Mouse (Mus musculus) granulocyte monocyte progenitor cell, adult 5-6 weeks (primary cell): ENCODE results near the gene Map3k21. TPM values are rescaled to one million over a fixed set of nuclear protein-coding genes. Genes with fewer than 3 reads are reported as not detected.

Experiments used
- ATAC-seq: replicated peaks from 2 replicates; pipeline ENCODE4 v1.8.0; 2016; ENCODE audit warnings: mild to moderate bottlenecking, moderate TSS enrichment, inconsistent platforms; ENCODE audit not compliant: poor library complexity, severe bottlenecking
- total RNA-seq, 2 experiments: library from RNA; stranded (forward) in 1 of 2; stranded (reverse) in 1 of 2; fragments of 200-712, 200-1000 nt in 1 of 2; fragments of >200 nt in 1 of 2; fragmentation: Nextera tagmentation in 1 of 2; gene quantifications; 2 replicates each; pipeline ENCODE4 v1.2.3; 2014 to 2017

Gene Map3k21
- total RNA-seq, 2 experiments from 2014 or later: not detected

- no peak for ATAC-seq
Measured at GRCm38 (mm10) chr8:125913206-125913605, 3.0 kb downstream of the Map3k21 start.

DNA sequence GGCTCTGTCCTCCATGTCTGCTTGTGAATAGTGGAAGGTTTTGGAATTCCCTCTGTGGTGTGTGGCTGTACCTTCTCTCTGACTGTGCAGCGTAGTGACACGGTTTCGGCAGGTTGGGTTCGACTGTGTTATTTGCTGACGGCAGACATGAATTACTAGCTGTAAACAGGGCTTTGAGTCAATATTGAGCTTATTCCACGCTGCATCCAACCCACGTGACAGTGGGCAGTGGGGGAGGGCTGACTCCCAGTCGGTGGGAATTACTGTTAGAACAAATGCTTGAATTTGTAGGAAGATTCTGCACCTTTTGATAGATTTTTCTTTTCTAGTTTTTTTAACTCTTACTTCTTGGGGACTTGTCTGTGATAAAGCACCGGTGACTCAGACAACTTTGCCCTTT is 4.1 kb downstream of the Map3k21 start:
- ATAC-seq: no peak

GRCm38 (mm10) chr8:125917013-125917412 is 6.8 kb downstream of the Map3k21 start:
- ATAC-seq: no peak

DNA sequence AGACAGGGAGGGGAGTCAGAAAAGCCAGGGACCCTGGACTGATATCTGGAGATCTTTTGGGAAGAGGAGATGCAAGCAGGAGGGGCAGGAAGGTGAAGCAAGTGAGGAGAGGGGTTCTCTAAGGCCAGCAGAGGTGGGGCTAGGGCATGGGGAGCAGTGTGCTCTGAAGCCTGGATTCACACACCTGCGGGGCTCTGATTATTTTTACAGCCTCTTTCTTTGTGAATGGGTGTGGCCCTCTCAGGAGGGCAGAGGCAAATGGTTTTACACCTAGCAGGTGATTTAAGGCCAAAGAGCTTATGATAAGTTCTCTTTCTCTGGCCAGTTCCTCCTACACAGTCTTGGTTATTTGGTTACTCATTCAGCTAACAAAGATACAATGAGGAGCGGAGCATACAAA is 8.5 kb downstream of the Map3k21 start:
- ATAC-seq: no peak

GRCm38 (mm10) chr8:125919560-125919959 is 9.3 kb downstream of the Map3k21 start:
- no peak for ATAC-seq

DNA sequence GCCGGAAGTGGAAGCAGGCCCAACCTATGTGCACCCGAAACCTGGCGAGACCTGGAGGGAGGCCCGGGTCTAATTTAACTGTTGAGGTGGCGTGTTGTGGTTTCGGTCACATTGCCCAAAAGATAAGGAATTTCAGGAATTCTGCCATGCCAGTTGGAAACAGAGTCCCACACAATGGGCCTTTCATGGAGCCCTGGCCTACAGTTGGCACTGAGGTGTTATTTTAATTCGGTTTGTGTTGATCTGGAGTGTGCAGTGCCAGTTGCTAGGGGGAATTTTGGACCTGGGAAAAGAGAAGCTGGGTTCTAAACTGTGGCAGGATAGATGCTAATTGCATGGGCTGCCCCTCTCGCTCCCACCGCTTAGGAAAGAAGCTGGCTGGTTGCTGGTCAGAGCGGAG is 10.0 kb downstream of the Map3k21 start:
- ATAC-seq: no peak

DNA sequence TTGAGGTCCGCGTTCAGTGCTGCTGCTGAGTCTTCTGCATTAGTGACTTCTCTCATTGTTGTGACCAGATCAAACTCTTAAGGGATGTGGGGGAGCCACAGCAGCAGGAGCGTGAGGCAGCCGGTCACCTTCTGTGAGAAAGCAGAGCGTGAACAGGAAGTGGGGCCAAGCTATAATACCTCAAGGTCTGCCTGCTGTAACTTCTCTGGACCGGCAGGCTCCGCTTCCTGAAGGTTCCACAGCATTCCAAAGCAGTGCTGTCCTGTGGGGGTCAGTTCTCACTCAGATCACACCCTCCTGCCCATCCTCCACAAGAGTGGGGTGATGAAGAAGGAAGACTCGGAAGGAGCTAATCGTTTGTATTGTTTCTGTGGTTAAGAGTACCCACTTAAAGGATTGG is 10.5 kb downstream of the Map3k21 start:
- ATAC-seq: no peak

DNA sequence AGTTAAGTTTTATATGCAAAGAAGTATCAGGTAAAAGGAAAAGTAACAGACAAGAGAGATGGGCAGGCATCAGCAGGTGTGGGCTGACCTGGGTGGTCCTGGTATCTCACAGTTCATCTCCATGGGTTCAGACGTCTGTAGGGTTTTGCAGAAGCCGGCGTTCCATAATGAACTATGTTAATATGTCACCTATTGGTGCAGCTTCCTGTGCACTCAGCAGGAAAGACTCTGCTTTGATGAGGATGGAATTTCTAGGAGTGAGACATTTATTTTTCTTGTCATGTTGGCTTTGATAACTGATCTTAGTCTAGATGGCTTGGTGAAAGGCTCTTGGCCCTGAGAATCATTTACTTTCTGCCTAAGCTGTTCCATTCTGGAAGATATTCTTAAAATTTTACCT is 12.1 kb downstream of the Map3k21 start:
- ATAC-seq: no peak

GRCm38 (mm10) chr8:125926636-125927035 is 16.4 kb downstream of the Map3k21 start:
- ATAC-seq: no peak

DNA sequence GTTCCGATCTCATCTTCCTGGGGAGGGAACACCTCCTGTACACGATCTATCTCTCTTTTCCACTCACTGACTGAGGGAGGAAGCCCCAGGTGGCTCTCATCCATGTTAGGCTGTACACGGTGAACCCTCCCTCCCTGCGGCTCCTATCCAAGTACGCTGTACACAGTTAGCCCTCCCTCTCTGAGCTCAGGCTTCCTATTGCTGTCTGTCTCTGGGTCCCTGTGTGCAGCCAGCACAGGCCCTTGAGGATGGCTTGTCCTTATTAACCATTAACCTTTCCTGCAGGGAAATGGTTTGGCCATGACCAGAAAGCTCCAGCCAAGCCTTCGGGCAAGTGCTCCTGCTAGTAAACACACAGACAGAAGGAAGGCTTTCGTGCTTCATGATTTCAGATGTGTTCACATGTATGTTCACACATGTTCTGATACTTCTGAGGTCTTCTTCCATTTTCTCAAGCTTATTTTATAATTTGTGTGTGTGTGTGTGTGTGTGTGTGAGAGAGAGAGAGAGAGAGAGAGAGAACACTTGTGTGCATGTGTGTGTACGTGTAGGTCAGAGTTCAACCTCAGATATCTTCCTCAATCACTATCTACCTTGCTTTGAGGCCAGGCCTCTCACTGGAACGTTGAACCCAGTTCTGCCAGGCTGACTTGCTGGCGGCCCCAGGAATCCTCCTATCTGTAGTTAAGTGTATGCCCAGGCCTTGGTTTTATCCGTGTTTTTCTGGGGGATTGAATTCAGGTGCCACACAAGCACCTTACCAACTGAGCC is 20.2 kb downstream of the Map3k21 start:
- ATAC-seq: no peak

GRCm38 (mm10) chr8:125931822-125932221 is 21.6 kb downstream of the Map3k21 start:
- no peak for ATAC-seq

GRCm38 (mm10) chr8:125935649-125936048 is 25.4 kb downstream of the Map3k21 start:
- peak; percentile 50; the same call in 1 of the 2 replicates for ATAC-seq

- ATAC-seq: no peak
Measured at GRCm38 (mm10) chr8:125944511-125944910, 34.3 kb downstream of the Map3k21 start.

GRCm38 (mm10) chr8:125948696-125949308 is 38.6 kb downstream of the Map3k21 start:
- ATAC-seq: no peak

- peak; percentile 90 for ATAC-seq
Measured at GRCm38 (mm10) chr8:125950007-125950940, 40.0 kb downstream of the Map3k21 start.

GRCm38 (mm10) chr8:125955671-125956070 is 45.4 kb downstream of the Map3k21 start:
- ATAC-seq: peak; percentile 59; the same call in 1 of the 2 replicates

DNA sequence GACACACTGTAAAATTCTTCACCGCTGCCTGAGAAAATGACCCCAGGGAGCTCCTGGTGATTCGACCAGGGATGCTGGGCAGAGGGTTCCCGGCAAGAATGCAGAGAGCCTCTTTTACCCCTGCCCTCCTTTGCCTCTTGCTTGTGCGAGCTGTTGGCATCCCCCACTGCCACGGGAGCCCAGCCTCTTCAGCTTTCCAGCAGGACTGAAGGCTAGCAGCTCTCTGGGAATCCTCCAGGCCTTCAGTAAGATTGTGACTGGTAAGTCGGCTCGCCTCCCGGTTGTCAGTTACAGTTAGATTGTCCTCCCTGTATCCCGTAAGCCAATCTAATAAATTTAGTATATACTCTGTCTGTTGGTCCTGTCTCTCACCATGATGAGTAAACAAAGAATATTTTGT is 46.5 kb downstream of the Map3k21 start:
- no peak for ATAC-seq

DNA sequence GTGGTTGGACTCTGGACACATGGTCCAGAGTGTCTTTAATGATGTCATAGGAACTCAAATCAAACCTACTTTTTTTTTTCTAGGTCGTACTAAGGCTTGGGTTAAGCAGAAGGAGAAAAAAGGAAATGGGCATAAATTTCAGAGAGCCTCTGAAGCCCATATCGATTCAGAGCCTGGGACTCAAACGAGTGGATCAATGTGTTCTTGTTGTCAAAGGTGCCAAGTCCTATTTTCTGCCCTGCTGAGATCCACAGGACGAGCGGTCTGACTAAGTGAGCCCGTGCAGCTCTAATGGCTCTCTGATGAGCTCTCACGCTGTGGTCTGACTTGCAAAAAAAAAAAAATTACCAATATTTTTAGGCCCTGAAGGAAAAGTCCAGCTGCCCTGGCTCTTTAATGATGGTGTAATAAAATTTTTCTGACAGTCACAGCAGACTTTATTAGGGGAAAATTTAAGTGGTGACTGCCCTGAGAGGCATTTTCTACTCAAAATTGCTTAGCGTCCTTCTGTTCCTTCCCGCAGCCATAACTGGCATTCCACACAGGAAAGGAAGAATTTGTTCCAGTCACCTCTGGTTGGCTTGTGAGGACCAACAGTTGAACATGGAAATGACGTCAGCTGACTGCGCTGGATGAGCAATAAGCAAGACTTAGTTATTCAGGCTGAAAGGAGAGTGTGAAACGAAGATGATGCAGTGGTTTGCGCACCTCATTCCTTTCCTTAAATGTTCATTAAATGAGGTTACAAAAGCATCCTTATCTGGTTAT is 47.2 kb downstream of the Map3k21 start:
- ATAC-seq: no peak

GRCm38 (mm10) chr8:125957994-125958368 is 47.7 kb downstream of the Map3k21 start:
- no peak for ATAC-seq

DNA sequence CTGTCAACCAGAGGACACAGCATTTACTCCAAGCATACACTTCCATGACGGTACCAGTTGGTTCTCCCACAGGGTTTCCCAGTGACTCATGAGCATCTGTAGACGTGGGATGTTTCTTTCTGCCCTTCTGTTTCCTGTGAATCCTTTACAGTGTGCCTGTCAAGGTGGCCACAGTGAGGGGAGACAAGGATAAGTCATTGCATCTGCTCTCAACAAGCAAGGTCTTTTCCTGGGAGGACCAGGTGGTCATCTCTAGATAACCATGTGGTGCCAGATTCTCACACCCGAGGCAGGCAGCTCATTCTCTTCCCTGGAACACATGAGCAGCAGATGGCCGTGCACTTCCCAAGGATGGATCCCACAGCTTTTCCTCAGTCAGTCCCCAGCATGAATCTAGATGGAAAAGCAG is 49.1 kb downstream of the Map3k21 start:
- no peak for ATAC-seq
